Mouse (Mus musculus) heart, adult 2 months (tissue): Measurements from ENCODE around the gene Ccdc91. TPM values are rescaled to one million over a fixed set of nuclear protein-coding genes. Genes with fewer than 3 reads are reported as not detected.

Experiments
- DNase-seq, 2 experiments: peaks; one replicate each; pipeline ENCODE4 v3.0.0; 2021
- H3K27ac ChIP-seq: fragments of 200-600 bp; 2 replicates; pipeline ENCODE4 v1.8.1; 2022
- H3K27me3 ChIP-seq: fragments of 200-500 bp; 2 replicates; pipeline ENCODE4 v1.6.1; 2012; ENCODE audit warnings: mild to moderate bottlenecking, low read length, inconsistent platforms, mixed read lengths; ENCODE audit not compliant: control insufficient read depth, insufficient read depth
- H3K36me3 ChIP-seq: fragments of 200-500 bp; 2 replicates; pipeline ENCODE4 v1.6.1; 2012; ENCODE audit warnings: low read length, inconsistent platforms; ENCODE audit not compliant: control insufficient read depth, insufficient read depth
- H3K4me1 ChIP-seq: fragments of 200-500 bp; 2 replicates; pipeline ENCODE4 v1.6.1; 2011; ENCODE audit warnings: low read length; ENCODE audit not compliant: control insufficient read depth, insufficient read depth
- H3K4me3 ChIP-seq: fragments of 200-600 bp; 2 replicates; pipeline ENCODE4 v1.8.1; 2022
- H3K79me2 ChIP-seq: fragments of 200-500 bp; replicated peaks from 2 replicates; pipeline ENCODE4 v1.6.1; 2012; ENCODE audit warnings: mild to moderate bottlenecking, inconsistent platforms, low read length, moderate library complexity, mixed read lengths; ENCODE audit not compliant: control insufficient read depth, insufficient read depth
- H3K9ac ChIP-seq: fragments of 200-500 bp; 2 replicates; pipeline ENCODE4 v1.6.1; 2012; ENCODE audit warnings: low read depth, mild to moderate bottlenecking, control low read depth, inconsistent platforms, low read length, mixed read lengths
- CTCF ChIP-seq: fragments of 200-600 bp; IDR thresholded peaks from 2 replicates; pipeline ENCODE4 v1.8.1; 2022; ENCODE audit warnings: antibody characterized with exemption, mild to moderate bottlenecking, moderate library complexity
- EP300 ChIP-seq: fragments of 200-500 bp; IDR thresholded peaks from 2 replicates; pipeline ENCODE4 v1.6.1; 2011; ENCODE audit warnings: low read depth, low read length, control low read depth; ENCODE audit not compliant: insufficient read depth
- POLR2A ChIP-seq: fragments of 200-500 bp; IDR thresholded peaks from 2 replicates; pipeline ENCODE4 v1.6.1; 2011; ENCODE audit warnings: mild to moderate bottlenecking, low read depth, low read length, control low read depth; ENCODE audit not compliant: insufficient read depth
- WGBS: fragments of 180-500 bp; shearing (Covaris S2); methylation state at CpG from one replicate; pipeline ENCODE4 v1.1.7; 2018; 5-methylcytosine and 5-hydroxymethylcytosine counted together
- intact Hi-C: fragments of 180-260 bp; cut with DNase I; formaldehyde crosslinking; loops from one replicate; pipeline ENCODE4 v1.15.1; 2025
- long read RNA-seq: library from polyadenylated mRNA; stranded (forward); transcript quantifications from one replicate; pipeline ENCODE4 v2.0.0, GENCODE M21; 2021
- polyA plus RNA-seq: library from polyadenylated mRNA; depleted of rRNA; stranded (reverse); fragments of >200 nt; gene quantifications from 2 replicates; pipeline ENCODE4 v1.2.3, GENCODE M21; 2012; rRNA removed
- total RNA-seq, 2 experiments: library from RNA; stranded (reverse); gene quantifications; 2 replicates each; pipeline ENCODE4 v1.2.3; 2021

The Ccdc91 gene
- total RNA-seq (10 to 100 TPM; 27.2 to 27.7 TPM), polyA plus RNA-seq (16.2 and 22.0 TPM in 2 replicates)
- long read RNA-seq, transcript Ccdc91-201 (13 exons, 2,459 nt) = major isoform, 16 of 24 reads
- long read RNA-seq, partial matches to known transcripts = 2 of 24 reads
- long read RNA-seq, other reads (novel, unspliced or antisense) = 6 of 24 reads

- no peaks in the 10 kb centered on the region for H3K79me2 ChIP-seq
- intact Hi-C loops = loop anchor here (2.0 kb wide), 1 partner anchor 29 kb away; no protein-coding TSS in a partner anchor
- peak within 1 kb of the TSS; percentile 94 for H3K4me3 ChIP-seq
- H3K9ac ChIP-seq = peak within 1 kb of the TSS; percentile 86
- peaks cover 2% of the 10 kb centered on the region; the same call in 1 of the 2 replicates for H3K4me1 ChIP-seq
- no peaks in the 10 kb centered on the region for H3K36me3 ChIP-seq
- peak within 1 kb of the TSS; percentile 96 for H3K27ac ChIP-seq
- peak; percentile 92 to 94 for DNase-seq
- no peaks in the 10 kb centered on the region for H3K27me3 ChIP-seq
- under 1% methylated on average over 78 of the region's 78 CpGs for WGBS
- TF ChIP-seq POLR2A = peak; percentile 89
- TF ChIP-seq CTCF = peak; percentile 35
- 0 out of 2 replicates have a peak, but pooled peaks have one; percentile 61 for TF ChIP-seq EP300
Measured at GRCm38 (mm10) chr6:147475727-147476613, at the start of gene Ccdc91. Gene Ccdc91 (plus strand): TSS chr6:147475828.

GRCm38 (mm10) chr6:147426927-147427487 is 48.6 kb upstream of the Ccdc91 start:
- no peak for DNase-seq
- Histone ChIP-seq H3K79me2 (no peaks in the 10 kb centered on the region), H3K4me3 (no peak overlapping the region), H3K36me3 (no peaks in the 10 kb centered on the region), H3K27ac (no peak overlapping the region), H3K27me3 (no peaks in the 10 kb centered on the region), H3K4me1 (no peaks in the 10 kb centered on the region), H3K9ac (no peak overlapping the region)
- intact Hi-C loops = no loop called here
- TF ChIP-seq POLR2A (no peak), CTCF (no peak), EP300 (no peak)
- WGBS = 89% methylated on average over 11 of the region's 11 CpGs

GRCm38 (mm10) chr6:147455775-147456174 is 19.9 kb upstream of the Ccdc91 start:
- no peaks in the 10 kb centered on the region for H3K79me2 ChIP-seq
- no peak overlapping the region for H3K27ac ChIP-seq
- intact Hi-C loops = no loop called here
- peak in 1 of 2 experiments; percentile 11 for DNase-seq
- H3K36me3 ChIP-seq = no peaks in the 10 kb centered on the region
- H3K4me1 ChIP-seq = no peaks in the 10 kb centered on the region
- H3K4me3 ChIP-seq = no peak overlapping the region
- H3K9ac ChIP-seq = no peak overlapping the region
- no peaks in the 10 kb centered on the region for H3K27me3 ChIP-seq
- TF ChIP-seq CTCF = no peak
- TF ChIP-seq EP300 = no peak
- TF ChIP-seq POLR2A = no peak
- 35% methylated on average over 5 of the region's 5 CpGs for WGBS

GRCm38 (mm10) chr6:147458637-147459301 is 16.9 kb upstream of the Ccdc91 start:
- no peak for DNase-seq
- intact Hi-C loops = no loop called here
- no peaks in the 10 kb centered on the region for H3K79me2 ChIP-seq
- no peak overlapping the region for H3K4me3 ChIP-seq
- no peak overlapping the region for H3K27ac ChIP-seq
- no peaks in the 10 kb centered on the region for H3K27me3 ChIP-seq
- no peak for TF ChIP-seq POLR2A
- TF ChIP-seq EP300 = no peak
- TF ChIP-seq CTCF = no peak
- no peaks in the 10 kb centered on the region for H3K4me1 ChIP-seq
- H3K9ac ChIP-seq = no peak overlapping the region
- 78% methylated on average over 11 of the region's 11 CpGs for WGBS
- no peaks in the 10 kb centered on the region for H3K36me3 ChIP-seq

- no peak for DNase-seq
- no peak for TF ChIP-seq EP300
- TF ChIP-seq POLR2A = no peak
- no peak for TF ChIP-seq CTCF
- H3K79me2 ChIP-seq = no peaks in the 10 kb centered on the region
- H3K4me1 ChIP-seq = no peaks in the 10 kb centered on the region
- no peak overlapping the region for H3K4me3 ChIP-seq
- H3K36me3 ChIP-seq = no peaks in the 10 kb centered on the region
- H3K27me3 ChIP-seq = no peaks in the 10 kb centered on the region
- no peak overlapping the region for H3K27ac ChIP-seq
- intact Hi-C loops = no loop called here
- 23% methylated on average over 5 of the region's 5 CpGs for WGBS
- no peak overlapping the region for H3K9ac ChIP-seq
Measured at GRCm38 (mm10) chr6:147470016-147470415, 5.6 kb upstream of the Ccdc91 start.
